Mouse (Mus musculus): ENCODE results near the gene Vmn1r78. TPM values are rescaled to one million over a fixed set of nuclear protein-coding genes. Genes with fewer than 3 reads are reported as not detected.
"Not testable (repeated sequence)": the region's sequence is repeated elsewhere in the genome, so short reads cannot be mapped to it uniquely, and the experiment has no call there.

Gene Vmn1r78
- not detected for total RNA-seq (2022)

DNA sequence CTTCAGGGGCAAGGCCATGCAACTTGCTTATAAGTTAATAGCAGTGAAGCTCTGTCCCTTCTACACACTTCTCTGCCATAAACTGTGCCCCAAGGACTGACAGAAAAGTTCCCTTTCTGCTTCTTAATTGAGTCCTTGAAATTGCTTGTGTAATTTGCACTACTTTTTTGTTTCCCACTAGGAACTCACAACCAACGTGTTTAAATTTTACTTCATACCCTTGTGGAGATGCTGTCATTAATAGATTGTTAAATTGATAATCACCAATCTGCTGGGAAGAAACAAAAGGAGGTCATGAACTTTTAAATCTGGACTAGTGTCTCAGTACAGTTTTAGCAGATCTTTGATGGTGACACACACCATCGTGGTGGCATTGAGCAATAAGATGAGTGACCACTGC is at the start of gene Vmn1r78:
Gene Vmn1r78 (plus strand): TSS at position 301 of the 400 bp plus-strand sequence.
- no peak for DNase-seq (ENCODE audit: low spot score)

- not testable (repeated sequence) for DNase-seq (ENCODE audit: low spot score)
These were observed 6.4 kb downstream of the Vmn1r78 start for GRCm38 (mm10) chr7:12156463-12156862.

DNA sequence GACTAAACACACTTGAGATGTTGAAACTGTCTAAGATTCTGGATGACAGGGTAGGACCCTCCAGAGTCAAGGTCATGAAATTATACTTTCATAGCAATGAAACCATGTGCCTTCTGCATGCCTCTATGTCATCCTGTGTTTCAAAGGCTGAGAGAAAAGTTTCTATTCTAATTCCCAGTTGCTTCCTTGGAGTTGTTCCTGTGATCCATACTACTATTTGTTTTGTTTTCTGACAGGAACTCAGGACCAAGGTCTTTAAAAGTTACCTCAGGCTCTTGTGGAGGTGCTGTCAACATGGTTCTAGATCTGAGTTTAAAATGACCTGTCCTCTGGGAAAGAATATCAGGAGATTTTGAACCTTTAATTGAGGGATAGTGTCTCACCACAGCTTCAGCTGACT is 20.9 kb downstream of the Vmn1r78 start, which contains the start of gene Vmn1r79:
Gene Vmn1r79 (plus strand): TSS at position 301 of the 400 bp plus-strand sequence.
- not testable (repeated sequence) for DNase-seq (ENCODE audit: low spot score)

DNA sequence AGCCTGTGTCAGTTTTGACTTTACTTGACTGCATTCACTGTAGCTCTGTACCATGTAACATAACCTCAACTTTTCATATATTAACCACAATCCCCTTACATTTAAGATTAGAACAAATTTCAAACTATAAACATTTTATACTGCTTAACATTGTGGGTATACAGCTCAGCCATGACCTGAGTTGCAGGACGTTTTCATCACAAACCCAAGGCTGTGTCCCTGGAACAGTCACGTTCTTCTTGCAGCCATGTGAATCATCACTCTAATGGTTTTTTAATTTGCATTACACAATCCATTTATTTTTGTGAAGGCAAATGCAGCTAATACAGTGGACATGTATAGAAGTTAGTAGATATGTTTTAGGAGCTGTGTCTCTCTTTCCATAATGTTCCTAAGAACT is 22.9 kb downstream of the Vmn1r78 start:
- not testable (repeated sequence) for DNase-seq (ENCODE audit: low spot score)

DNA sequence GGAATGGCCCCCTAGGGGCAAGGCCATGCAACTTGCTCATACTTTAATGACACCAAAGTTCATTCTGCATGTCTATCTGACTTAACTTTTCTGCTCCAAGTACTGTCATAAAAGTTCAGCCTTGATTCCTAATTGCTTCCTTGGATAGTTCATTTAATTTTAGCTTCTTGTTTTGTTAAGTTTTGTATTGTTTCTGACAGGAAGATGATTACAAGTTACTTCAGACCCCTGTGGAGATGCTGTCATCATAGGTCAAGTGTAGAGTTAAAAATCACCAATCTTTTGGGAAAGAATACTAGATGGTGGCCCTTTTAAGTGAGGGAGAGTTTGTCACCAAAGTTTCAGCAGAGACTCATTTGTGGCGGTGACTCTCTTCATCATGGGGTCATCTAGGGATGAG is 38.9 kb downstream of the Vmn1r78 start, which contains the start of gene Vmn1r80:
Gene Vmn1r80 (plus strand): TSS at position 301 of the 400 bp plus-strand sequence.
- DNase-seq (ENCODE audit: low spot score): no peak

GRCm38 (mm10) chr7:12204141-12204540 is 54.1 kb downstream of the Vmn1r78 start:
- no peak for DNase-seq (ENCODE audit: low spot score)

Other genes starting within 250 kb of the Vmn1r78 start
- not detected for gene Vmn1r76, start 212.0 kb upstream of the Vmn1r78 start, total RNA-seq (2022)
- not detected for gene Vmn1r77, start 113.5 kb upstream of the Vmn1r78 start, total RNA-seq (2022)
- not detected for gene Vmn1r79, start 21.0 kb downstream of the Vmn1r78 start, total RNA-seq (2022)
- not detected for gene Vmn1r80, start 39.0 kb downstream of the Vmn1r78 start, total RNA-seq (2022)
- not detected for gene Vmn1r81, start 118.0 kb downstream of the Vmn1r78 start, total RNA-seq (2022)
- gene Vmn1r82, start 150.2 kb downstream of the Vmn1r78 start, total RNA-seq (2022): not detected
- not detected for gene Vmn1r83, start 179.2 kb downstream of the Vmn1r78 start, total RNA-seq (2022)
- not detected for gene Vmn1r84, start 219.0 kb downstream of the Vmn1r78 start, total RNA-seq (2022)

All from heart, adult 8-10 months (tissue).